Mouse (Mus musculus) CD4-positive helper T cell, adult 2 months (primary cell): ENCODE data around the gene Nrip1.
"Not testable (repeated sequence)": the region's sequence is repeated elsewhere in the genome, so short reads cannot be mapped to it uniquely, and the experiment has no call there.

Experiments used
- DNase-seq: peaks from one replicate; pipeline ENCODE4 v3.0.0-alpha.2; 2012; ENCODE audit warnings: low read depth, missing footprints, low spot score

The Nrip1 gene

DNA sequence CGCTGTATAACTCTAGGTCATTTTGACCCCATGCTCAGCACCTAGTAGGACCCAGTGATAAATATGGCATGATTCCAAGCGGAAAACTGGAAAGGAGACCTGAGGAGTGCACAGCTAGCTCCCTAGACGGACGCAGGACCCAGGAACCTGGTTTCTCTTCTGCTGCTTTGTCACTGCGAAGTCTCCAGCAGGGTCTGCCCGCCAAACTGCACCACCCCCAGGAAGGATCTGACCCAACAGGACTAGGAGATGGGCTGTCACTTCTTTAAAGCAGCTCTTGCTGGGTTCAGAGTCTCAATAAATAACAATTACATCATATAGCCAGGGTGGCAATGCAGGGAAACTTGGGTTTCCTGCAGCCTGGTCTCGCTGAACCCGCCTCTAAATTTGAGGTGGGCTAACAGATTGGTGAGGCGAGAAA lies at the start of gene Nrip1:
Gene Nrip1, minus strand, starts transcription at position 157 of the 421 bp plus-strand sequence.
- DNase-seq = peak; percentile 62

GRCm38 (mm10) chr16:76422531-76422930 lies 48.9 kb upstream of the Nrip1 start:
- DNase-seq = no peak

GRCm38 (mm10) chr16:76419849-76420248 lies 46.2 kb upstream of the Nrip1 start:
- DNase-seq = no peak

- peak; percentile 49 for DNase-seq
Observed at GRCm38 (mm10) chr16:76416477-76416876, 42.9 kb upstream of the Nrip1 start.

DNA sequence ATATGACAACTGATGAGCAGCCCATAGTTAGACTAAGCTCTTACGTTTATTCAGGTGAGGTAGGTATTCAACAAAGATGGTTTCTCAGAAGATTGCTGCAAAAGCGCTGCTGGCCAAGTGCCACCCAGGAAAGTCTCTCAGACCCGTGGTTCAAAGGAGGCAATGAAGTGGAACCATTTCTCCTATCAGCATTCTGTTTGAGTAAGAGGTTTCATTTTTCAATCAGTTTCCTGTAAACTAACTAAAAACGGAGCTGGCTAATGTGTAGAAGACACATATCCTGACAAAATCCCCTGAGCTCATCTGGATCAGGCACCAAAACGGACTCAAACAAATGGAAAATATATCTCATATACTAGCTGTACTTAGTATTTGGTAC lies 42.4 kb upstream of the Nrip1 start:
- DNase-seq = peak; percentile 23

- no peak for DNase-seq
Observed at GRCm38 (mm10) chr16:76415407-76416059, 41.9 kb upstream of the Nrip1 start.

DNA sequence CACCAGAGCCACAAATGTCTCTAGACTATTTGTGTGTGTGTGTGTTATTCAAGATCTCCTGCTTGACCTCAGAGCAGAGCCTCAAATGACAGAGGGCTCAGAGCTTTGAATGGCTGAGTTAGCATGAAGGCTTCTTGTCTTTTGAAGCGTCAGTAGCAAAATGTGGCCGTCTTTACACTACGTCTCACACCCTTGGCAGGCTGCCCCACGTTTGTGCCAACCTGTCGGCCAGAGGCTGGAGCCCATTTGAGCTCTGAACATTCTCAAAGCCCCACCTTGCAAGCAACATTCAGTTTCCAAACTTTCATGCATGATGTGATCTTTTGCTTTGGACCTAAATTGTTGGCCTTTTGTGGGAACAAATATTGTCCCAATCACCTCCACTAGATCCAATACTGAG lies 40.9 kb upstream of the Nrip1 start:
- no peak for DNase-seq

- no peak for DNase-seq
Observed at GRCm38 (mm10) chr16:76413581-76413980, 40.0 kb upstream of the Nrip1 start.

- DNase-seq = peak; percentile 17
Observed at GRCm38 (mm10) chr16:76409355-76409722, 35.7 kb upstream of the Nrip1 start.

GRCm38 (mm10) chr16:76408696-76409354 lies 35.2 kb upstream of the Nrip1 start:
- DNase-seq = no peak

GRCm38 (mm10) chr16:76408241-76408640 lies 34.6 kb upstream of the Nrip1 start:
- no peak for DNase-seq

GRCm38 (mm10) chr16:76407321-76407920 lies 33.8 kb upstream of the Nrip1 start:
- DNase-seq = no peak

DNA sequence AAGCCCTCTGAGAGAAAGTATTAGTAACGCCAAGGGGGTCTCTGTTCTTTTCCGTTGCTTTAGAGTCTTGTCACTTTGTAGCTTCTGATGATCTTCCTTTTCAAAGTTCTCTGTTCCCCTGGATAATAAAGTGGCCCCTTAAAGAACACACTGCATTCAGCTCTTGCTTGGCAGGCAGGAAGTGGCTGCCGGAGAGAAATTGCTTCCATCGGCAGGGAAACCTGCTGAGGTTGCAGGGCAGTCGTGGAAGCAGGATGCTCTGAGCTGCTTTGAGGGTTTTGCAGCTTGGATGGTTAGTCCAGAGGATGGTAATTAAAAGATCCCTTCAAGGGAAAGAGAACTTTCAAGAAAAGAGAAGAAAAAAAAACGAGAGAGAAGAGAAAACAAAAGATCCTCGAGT lies 33.3 kb upstream of the Nrip1 start:
- no peak for DNase-seq

DNA sequence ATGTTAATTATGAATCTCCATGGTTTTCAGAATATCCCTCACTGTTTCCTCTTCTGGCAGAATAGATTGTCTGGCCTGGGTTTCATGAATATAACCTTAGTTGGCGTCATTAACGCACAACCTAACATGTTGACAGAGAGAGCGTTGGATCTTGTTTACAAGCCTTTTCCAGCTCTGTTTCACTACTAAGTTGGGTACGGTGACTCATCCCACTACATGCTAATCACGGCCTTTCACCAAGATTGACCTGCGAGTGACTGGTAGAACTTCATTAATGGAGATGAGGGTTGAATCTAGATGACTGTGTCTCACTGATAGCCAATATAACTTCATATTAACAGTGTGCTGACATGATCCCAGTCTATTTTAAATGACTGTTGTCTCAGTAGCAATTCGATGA lies 32.7 kb upstream of the Nrip1 start:
- DNase-seq = no peak

DNA sequence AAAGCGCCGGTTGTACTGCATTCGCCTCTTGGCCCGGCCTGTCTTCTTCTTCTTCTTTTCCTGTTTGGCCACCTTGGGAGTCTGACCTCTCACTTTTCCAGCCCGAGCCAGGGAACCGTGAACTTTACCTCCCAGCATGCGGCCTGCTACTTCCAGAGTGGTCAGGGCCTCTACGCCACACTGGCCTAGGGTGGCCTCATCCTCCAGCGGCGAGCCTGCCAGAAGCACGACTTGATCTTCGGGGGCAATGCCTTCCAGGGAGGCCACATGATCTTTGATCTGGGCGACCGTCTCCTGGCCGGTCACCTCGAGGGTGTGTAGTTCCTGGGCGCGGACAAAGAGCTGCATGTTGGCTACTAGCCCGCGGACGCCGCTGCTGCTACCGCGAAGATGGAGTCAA lies 29.7 kb upstream of the Nrip1 start:
- not testable (repeated sequence) for DNase-seq

DNA sequence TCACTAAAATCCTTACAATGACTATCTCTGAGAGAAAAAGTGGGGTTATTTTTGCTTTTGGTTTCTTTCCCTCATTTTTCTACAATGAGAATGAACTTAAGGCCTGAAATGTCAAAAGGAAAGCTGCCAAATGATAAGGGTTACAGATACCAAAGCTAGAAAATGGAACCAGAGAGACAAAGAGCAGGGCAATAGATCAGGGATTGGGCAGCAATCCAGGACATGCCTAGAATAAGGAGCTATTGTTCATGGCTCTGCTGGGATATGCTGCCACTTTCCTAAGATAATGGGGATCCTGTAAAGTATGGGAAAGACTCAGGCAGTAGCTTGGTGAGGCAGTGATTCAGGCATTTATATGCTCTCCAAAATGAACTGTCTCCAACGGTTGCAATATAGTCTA lies 22.9 kb upstream of the Nrip1 start:
- no peak for DNase-seq

DNA sequence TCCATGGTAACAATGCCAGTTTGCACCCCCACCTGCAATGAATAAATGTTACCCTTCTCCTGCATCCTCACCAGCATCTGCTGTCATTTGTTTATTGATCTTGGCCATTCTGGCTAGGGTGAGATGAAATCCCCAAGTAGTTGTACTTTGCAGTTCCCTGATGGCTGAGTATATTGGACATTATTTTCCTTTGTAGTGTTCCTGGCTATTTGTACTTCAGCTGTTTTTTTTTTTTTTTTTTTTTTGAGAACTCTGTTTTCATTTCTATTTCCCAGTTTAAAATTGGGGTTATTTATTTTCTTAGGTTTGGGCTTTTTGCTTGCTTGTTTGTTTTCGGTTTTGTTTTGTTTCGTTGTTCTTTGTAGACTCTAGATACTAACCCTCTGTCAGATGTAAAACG lies 19.6 kb upstream of the Nrip1 start:
- DNase-seq = no peak

DNA sequence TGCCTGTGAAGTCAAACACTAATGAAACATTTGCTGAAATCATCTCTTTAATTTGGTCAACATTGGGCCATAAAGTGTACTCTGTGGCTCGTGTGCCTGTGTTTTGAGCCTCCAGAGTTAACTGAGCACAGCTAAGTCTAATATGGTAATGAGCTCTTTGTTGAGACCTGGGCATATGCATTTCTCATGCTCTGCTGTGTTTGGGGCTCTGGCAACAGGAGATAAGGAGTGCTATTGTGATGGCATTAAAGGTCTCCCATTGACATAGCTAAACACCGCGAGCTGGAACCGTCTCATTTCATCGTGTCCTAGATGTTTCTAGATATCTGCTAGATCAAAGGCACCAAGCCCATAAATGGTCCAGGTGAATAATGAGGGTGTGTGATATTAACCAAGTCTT lies 12.9 kb upstream of the Nrip1 start:
- no peak for DNase-seq

GRCm38 (mm10) chr16:76386071-76386470 lies 12.4 kb upstream of the Nrip1 start:
- no peak for DNase-seq

DNA sequence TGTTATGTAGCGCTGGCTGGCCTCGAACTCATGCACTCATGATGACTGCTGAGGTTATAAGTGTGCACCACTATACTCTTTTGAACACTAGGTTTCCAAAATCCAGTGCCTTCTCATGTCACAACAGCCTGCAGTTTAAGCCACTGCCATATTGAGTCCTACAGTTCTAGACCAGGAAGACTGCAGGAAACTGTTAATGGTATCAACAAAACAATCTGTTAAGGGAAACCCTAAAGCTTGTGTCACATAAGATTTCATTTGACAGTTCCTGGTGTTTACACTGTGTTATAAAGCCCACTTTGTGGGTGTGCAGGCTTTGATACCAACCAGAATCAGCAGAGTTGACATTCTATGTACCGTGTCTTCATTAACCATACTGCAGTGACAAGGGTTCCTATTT lies 3.6 kb upstream of the Nrip1 start:
- DNase-seq = no peak

DNA sequence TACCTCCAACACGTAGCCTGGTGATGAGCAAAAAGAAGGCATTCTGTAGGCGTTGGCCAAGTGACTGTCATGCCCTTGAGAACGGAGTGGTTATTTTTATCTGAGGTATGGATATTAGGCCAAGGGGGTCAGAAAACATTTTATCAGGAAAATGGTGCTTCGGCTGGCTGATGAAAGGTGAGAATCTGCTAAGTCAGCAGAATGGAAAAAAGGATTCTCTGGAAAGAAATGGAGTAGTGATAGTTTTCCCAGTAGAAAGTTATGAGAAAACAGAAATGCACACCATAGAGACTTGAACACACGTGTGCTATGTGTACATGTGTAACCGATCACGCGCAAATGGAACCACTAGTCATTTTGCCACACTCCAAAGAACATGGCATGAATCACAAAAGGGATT lies 3.0 kb upstream of the Nrip1 start:
- DNase-seq = no peak

DNA sequence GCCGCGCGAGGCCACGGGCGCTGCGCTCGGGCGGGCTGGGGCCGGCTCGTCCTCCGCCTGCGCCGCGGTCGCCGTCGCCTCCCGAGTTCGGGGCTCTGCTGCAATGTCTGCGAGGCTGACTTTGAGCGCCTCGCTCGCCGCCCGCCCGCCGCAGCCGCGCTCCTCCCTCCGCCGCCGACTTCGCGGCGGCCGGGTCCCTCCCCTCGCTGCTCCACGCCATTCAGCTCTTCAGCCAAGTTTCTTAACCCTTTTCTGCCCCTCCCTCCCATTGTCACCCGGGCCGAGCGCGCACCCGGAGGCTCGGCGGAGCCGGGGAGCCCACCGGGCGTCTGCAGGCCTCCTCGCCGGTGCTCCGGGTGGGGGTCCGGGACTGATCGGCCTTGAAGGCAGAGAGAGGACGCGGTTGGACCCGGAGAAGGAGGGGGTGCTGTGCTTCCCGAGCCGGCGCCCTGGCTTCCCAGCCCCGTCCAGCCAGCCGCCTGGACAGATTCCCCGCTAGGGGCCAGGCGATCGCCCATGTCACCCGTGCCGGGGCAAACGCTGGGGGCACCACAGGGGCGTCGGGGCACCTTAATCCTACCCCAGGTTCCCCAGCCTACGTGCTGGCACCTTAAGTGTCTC lies 576 bp downstream of the Nrip1 start:
- DNase-seq = peak; percentile 94
